Mouse (Mus musculus): ENCODE results near the gene Lce3b. TPM values are rescaled to one million over a fixed set of nuclear protein-coding genes. Genes with fewer than 3 reads are reported as not detected.

Gene Lce3b
- polyA plus RNA-seq (2015; fragmentation: Nextera tagmentation; extraction: Ambion mirVana): not detected in 2 replicates

DNA sequence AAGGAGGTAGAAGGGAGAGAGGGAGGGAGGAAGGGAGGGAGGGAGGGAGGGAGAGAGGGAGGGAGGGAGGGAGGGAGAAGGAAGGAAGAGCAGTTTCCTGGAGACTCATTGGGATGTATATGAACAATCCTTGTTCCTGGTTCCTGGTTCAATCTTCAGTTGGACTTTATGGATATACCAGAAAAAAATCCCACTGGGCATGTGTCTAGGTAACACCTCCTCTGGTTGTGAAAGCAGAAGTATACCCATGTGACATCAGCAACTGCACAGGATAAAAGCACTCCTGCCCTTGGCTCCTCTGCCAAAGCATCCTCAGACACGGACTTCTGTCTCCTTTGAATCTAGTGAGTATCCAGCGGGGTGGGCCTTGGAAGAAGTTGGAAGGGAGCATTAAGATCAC lies at the start of gene Lce3b:
Gene Lce3b, plus strand, starts transcription at position 301 of the 400 bp plus-strand sequence.
- no peak for ATAC-seq
- Histone ChIP-seq H3K27ac (ENCODE audit: low read depth, low read length) (no peak within 1 kb of the TSS), H3K9me3 (ENCODE audit: control insufficient read depth) (no peaks in the 10 kb centered on the region), H3K4me2 (replicated peaks; ENCODE audit: low read depth) (no peak within 1 kb of the TSS), H3K4me3 (ENCODE audit: low read depth, low read length) (no peak within 1 kb of the TSS), H3K4me1 (replicated peaks; ENCODE audit: control insufficient read depth, insufficient read depth, low read length) (no peaks in the 10 kb centered on the region), H3K9ac (ENCODE audit: low read depth, low read length) (no peak within 1 kb of the TSS), H3K27me3 (replicated peaks; ENCODE audit: control insufficient read depth, insufficient read depth, low read length) (no peaks in the 10 kb centered on the region), H3K36me3 (ENCODE audit: control insufficient read depth, insufficient read depth) (no peaks in the 10 kb centered on the region)
- 60% methylated on average over 2 of the region's 2 CpGs for WGBS
- TF ChIP-seq CTCF (IDR thresholded peaks at IDR 0.05; ENCODE audit: low read depth): no peak

DNA sequence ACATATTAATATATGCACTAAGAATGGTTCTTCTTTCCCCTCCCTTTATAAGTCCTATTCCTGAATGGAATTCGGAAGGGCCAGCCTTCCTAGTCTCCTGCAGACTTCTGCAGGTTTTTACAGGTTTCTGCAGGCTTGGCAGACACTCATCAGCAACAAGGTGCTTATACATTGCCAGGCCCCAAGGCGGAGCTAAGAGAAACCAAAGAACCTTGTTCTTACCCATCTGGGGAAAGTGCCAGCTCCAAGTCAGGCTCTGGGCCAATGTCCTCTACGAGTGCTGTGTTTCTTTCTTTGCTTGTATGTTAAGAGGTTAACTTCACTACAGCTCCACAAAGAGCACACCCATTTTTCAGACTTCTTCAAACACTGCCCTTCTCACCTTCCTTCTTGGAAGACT lies 38.7 kb upstream of the Lce3b start:
- no peak overlapping the region for H3K4me3 ChIP-seq (ENCODE audit: low read depth, low read length)
- ATAC-seq: no peak
- no peaks in the 10 kb centered on the region for H3K27me3 ChIP-seq (replicated peaks; ENCODE audit: control insufficient read depth, insufficient read depth, low read length)
- H3K4me2 ChIP-seq (replicated peaks; ENCODE audit: low read depth): no peak overlapping the region
- H3K9ac ChIP-seq (ENCODE audit: low read depth, low read length): no peak overlapping the region
- no peak overlapping the region for H3K27ac ChIP-seq (ENCODE audit: low read depth, low read length)
- H3K36me3 ChIP-seq (ENCODE audit: control insufficient read depth, insufficient read depth): no peaks in the 10 kb centered on the region
- no peaks in the 10 kb centered on the region for H3K9me3 ChIP-seq (ENCODE audit: control insufficient read depth)
- no peak for TF ChIP-seq CTCF (IDR thresholded peaks at IDR 0.05; ENCODE audit: low read depth)
- no peaks in the 10 kb centered on the region for H3K4me1 ChIP-seq (replicated peaks; ENCODE audit: control insufficient read depth, insufficient read depth, low read length)
- 71% methylated on average over 3 of the region's 3 CpGs for WGBS

DNA sequence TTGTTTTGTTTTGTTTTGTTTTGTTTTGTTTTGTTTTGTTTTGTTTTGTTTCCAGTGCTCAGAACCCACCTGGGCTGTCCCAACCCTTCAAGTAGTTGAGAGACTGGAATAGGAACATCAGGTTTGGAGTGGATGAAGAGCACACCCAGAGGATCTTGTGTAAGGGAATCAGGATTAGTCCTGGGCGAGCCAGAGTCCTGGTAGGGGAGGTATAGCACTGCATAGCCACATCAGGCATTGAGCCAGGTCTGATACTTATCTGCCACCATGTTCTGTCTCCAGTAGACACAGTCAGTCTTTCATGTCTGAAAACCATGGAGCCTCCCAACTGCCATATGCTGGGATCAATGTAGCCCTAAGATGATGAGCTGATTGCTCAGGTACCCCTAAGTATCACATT lies 38.3 kb upstream of the Lce3b start:
- no peak for TF ChIP-seq CTCF (IDR thresholded peaks at IDR 0.05; ENCODE audit: low read depth)
- Histone ChIP-seq H3K9me3 (ENCODE audit: control insufficient read depth) (no peaks in the 10 kb centered on the region), H3K9ac (ENCODE audit: low read depth, low read length) (no peak overlapping the region), H3K4me3 (ENCODE audit: low read depth, low read length) (no peak overlapping the region), H3K36me3 (ENCODE audit: control insufficient read depth, insufficient read depth) (no peaks in the 10 kb centered on the region), H3K4me2 (replicated peaks; ENCODE audit: low read depth) (no peak overlapping the region), H3K27ac (ENCODE audit: low read depth, low read length) (no peak overlapping the region), H3K4me1 (replicated peaks; ENCODE audit: control insufficient read depth, insufficient read depth, low read length) (no peaks in the 10 kb centered on the region), H3K27me3 (replicated peaks; ENCODE audit: control insufficient read depth, insufficient read depth, low read length) (no peaks in the 10 kb centered on the region)
- WGBS: 52% methylated on average over 1 of the region's 1 CpGs
- no peak for ATAC-seq

DNA sequence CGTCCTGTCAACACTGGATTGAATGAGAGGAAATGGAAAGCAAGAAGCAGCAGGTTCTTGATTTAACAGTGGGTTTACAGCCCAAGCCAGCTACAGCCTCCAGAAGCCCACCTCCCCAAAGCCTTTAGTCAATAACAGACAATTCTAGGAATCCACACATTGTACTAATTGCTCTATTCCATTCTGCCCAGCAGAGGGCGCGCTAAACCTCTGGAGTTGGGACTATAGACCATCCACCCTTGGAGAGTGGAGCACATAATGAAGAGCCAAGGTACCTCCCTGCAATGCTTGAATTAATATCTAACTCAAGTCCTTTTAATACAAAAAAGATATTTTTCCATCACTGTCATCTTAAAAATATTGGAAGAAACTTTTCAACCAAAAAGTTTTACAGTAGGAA lies 29.8 kb upstream of the Lce3b start:
- Histone ChIP-seq H3K36me3 (ENCODE audit: control insufficient read depth, insufficient read depth) (no peaks in the 10 kb centered on the region), H3K9ac (ENCODE audit: low read depth, low read length) (no peak overlapping the region), H3K4me3 (ENCODE audit: low read depth, low read length) (no peak overlapping the region), H3K4me1 (replicated peaks; ENCODE audit: control insufficient read depth, insufficient read depth, low read length) (no peaks in the 10 kb centered on the region), H3K9me3 (ENCODE audit: control insufficient read depth) (no peaks in the 10 kb centered on the region), H3K27ac (ENCODE audit: low read depth, low read length) (no peak overlapping the region), H3K27me3 (replicated peaks; ENCODE audit: control insufficient read depth, insufficient read depth, low read length) (no peaks in the 10 kb centered on the region), H3K4me2 (replicated peaks; ENCODE audit: low read depth) (no peak overlapping the region)
- TF ChIP-seq CTCF (IDR thresholded peaks at IDR 0.05; ENCODE audit: low read depth): peak; percentile 72
- no peak for ATAC-seq
- WGBS: 18% methylated on average over 3 of the region's 3 CpGs

DNA sequence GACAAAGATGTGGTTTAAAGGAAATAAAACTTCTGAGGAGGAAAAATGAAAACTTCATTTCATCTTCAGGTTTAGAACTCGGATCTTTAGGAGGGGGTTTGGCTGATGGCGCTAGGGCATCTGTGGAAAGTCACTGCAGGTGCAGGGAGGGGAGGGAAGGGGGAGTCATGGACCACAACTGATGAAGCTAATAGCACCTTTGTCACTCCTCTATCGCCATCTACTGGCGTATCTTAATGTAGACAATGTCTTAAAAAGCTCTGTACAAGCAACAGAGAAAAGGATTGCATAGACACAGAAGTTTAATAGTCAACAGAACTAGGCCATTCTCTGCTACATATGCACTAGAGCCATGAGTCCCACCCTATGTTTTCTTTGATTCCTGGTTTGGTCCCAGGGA lies 29.1 kb upstream of the Lce3b start:
- Histone ChIP-seq H3K36me3 (ENCODE audit: control insufficient read depth, insufficient read depth) (no peaks in the 10 kb centered on the region), H3K4me1 (replicated peaks; ENCODE audit: control insufficient read depth, insufficient read depth, low read length) (no peaks in the 10 kb centered on the region), H3K9ac (ENCODE audit: low read depth, low read length) (no peak overlapping the region), H3K27me3 (replicated peaks; ENCODE audit: control insufficient read depth, insufficient read depth, low read length) (no peaks in the 10 kb centered on the region), H3K9me3 (ENCODE audit: control insufficient read depth) (no peaks in the 10 kb centered on the region), H3K4me2 (replicated peaks; ENCODE audit: low read depth) (no peak overlapping the region), H3K27ac (ENCODE audit: low read depth, low read length) (no peak overlapping the region), H3K4me3 (ENCODE audit: low read depth, low read length) (no peak overlapping the region)
- TF ChIP-seq CTCF (IDR thresholded peaks at IDR 0.05; ENCODE audit: low read depth): peak; percentile 58
- ATAC-seq: no peak
- WGBS: 21% methylated on average over 4 of the region's 4 CpGs

DNA sequence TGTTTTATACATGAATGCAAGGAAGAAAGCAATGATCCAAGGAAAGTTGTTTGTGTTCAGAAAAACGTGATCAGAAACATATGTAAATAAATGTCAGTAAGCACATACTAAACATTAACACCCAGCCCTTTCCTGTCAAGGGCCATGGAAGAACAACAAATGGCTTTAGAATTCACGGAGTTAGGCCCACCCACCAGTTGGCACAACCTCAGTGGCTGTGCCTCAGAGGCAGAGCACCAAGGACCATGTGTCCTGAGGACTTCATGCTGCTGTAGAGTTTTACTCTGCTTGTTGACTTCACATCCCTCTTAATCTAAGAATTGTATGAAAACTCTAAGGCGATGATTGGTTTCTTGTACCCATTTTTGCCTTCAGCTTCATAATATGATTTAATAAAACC lies 27.6 kb upstream of the Lce3b start:
- no peak for ATAC-seq

DNA sequence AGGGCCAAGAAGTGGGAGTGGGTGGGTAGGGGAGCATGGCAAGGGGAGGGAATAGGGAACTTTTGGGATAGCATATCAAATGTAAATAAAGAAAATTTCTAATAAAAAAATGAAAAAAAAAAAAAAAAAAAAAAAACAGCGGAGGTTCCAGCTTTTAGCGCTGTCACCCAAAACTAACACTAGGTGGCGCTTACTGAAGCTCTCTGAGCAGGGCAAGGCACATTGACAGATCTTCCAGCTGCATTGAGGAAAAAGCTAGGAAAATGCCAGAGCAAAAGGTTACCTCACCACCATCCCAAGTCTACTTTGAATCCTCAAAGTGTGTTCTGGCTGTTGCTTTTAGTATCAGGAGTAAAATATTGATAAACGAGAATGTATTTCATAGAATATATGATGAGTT lies 25.2 kb upstream of the Lce3b start:
- peak; percentile 75 for TF ChIP-seq CTCF (IDR thresholded peaks at IDR 0.05; ENCODE audit: low read depth)
- no peaks in the 10 kb centered on the region for H3K27me3 ChIP-seq (replicated peaks; ENCODE audit: control insufficient read depth, insufficient read depth, low read length)
- no peak overlapping the region for H3K4me3 ChIP-seq (ENCODE audit: low read depth, low read length)
- no peaks in the 10 kb centered on the region for H3K4me1 ChIP-seq (replicated peaks; ENCODE audit: control insufficient read depth, insufficient read depth, low read length)
- H3K9me3 ChIP-seq (ENCODE audit: control insufficient read depth): no peaks in the 10 kb centered on the region
- ATAC-seq: no peak
- no peak overlapping the region for H3K27ac ChIP-seq (ENCODE audit: low read depth, low read length)
- no peak overlapping the region for H3K4me2 ChIP-seq (replicated peaks; ENCODE audit: low read depth)
- H3K9ac ChIP-seq (ENCODE audit: low read depth, low read length): no peak overlapping the region
- no peaks in the 10 kb centered on the region for H3K36me3 ChIP-seq (ENCODE audit: control insufficient read depth, insufficient read depth)
- whole genome bisulfite sequencing: 33% methylated on average over 4 of the region's 4 CpGs

More for the DNA sequence above, 27.6 kb upstream of the Lce3b start:
- TF ChIP-seq CTCF (IDR thresholded peaks at IDR 0.05; ENCODE audit: low read depth): no peak
- H3K27ac ChIP-seq (ENCODE audit: low read depth, low read length): no peak overlapping the region
- H3K4me1 ChIP-seq (replicated peaks; ENCODE audit: control insufficient read depth, insufficient read depth, low read length): no peaks in the 10 kb centered on the region
- H3K4me2 ChIP-seq (replicated peaks; ENCODE audit: low read depth): no peak overlapping the region
- no peak overlapping the region for H3K4me3 ChIP-seq (ENCODE audit: low read depth, low read length)
- no peaks in the 10 kb centered on the region for H3K27me3 ChIP-seq (replicated peaks; ENCODE audit: control insufficient read depth, insufficient read depth, low read length)
- no peaks in the 10 kb centered on the region for H3K9me3 ChIP-seq (ENCODE audit: control insufficient read depth)
- H3K9ac ChIP-seq (ENCODE audit: low read depth, low read length): no peak overlapping the region
- 50% methylated on average over 3 of the region's 3 CpGs for WGBS
- H3K36me3 ChIP-seq (ENCODE audit: control insufficient read depth, insufficient read depth): no peaks in the 10 kb centered on the region

Data from intestine, postnatal 0 days (tissue).